Mouse (Mus musculus) liver, embryonic 14.5 days (tissue): ENCODE measurements around the gene Hcn3.

Experiments used
- CTCF ChIP-seq: IDR thresholded peaks from 2 replicates; pipeline ENCODE4 v1.5.1; 2016; ENCODE audit warnings: antibody characterized with exemption, low read depth, control low read depth
- EP300 ChIP-seq: IDR thresholded peaks from 2 replicates; pipeline ENCODE4 v1.6.1; 2016; ENCODE audit warnings: antibody characterized with exemption, low read depth

GRCm38 (mm10) chr3:89144821-89145220 is 15.2 kb downstream of the Hcn3 start:
- TF ChIP-seq EP300 (no peak), CTCF (no peak)
